Mouse (Mus musculus) urinary bladder, postnatal 4 days (tissue): ENCODE results near the gene Aasdh.

Experiments
- DNase-seq, 2 experiments: peaks; one replicate each; pipeline ENCODE4 v3.0.0; 2021 to 2022; ENCODE audit warnings: low spot score in 2 of 2

Aasdh gene

GRCm38 (mm10) chr5:76905405-76906154, at the start of gene Aasdh:
Gene Aasdh (minus strand): TSS chr5:76905514.
- peak; percentile 93 to 99 for DNase-seq

GRCm38 (mm10) chr5:76954271-76954900, 49.1 kb upstream of the Aasdh start:
- DNase-seq, result no peak

GRCm38 (mm10) chr5:76953794-76954193, 48.5 kb upstream of the Aasdh start:
- no peak for DNase-seq

- DNase-seq, result no peak
Observed at GRCm38 (mm10) chr5:76952112-76953040, 47.1 kb upstream of the Aasdh start.

GRCm38 (mm10) chr5:76951106-76952027, 46.1 kb upstream of the Aasdh start, which contains the start of the genes Paics and Ppat:
Gene Paics (plus strand): TSS chr5:76951307.
Gene Ppat (minus strand): TSS chr5:76951578.
- DNase-seq, result peak; percentile 97 to 99

- DNase-seq, result peak in 1 of 2 experiments; percentile 20
Observed at GRCm38 (mm10) chr5:76950343-76951105, 45.2 kb upstream of the Aasdh start.

GRCm38 (mm10) chr5:76947758-76948157, 42.4 kb upstream of the Aasdh start:
- no peak for DNase-seq

GRCm38 (mm10) chr5:76947142-76947541, 41.8 kb upstream of the Aasdh start:
- no peak for DNase-seq

GRCm38 (mm10) chr5:76945678-76946033, 40.3 kb upstream of the Aasdh start:
- DNase-seq, result no peak

GRCm38 (mm10) chr5:76944965-76945677, 39.8 kb upstream of the Aasdh start:
- DNase-seq, result no peak

- no peak for DNase-seq
Observed at GRCm38 (mm10) chr5:76942505-76942904, 37.2 kb upstream of the Aasdh start.

- DNase-seq, result no peak
Observed at GRCm38 (mm10) chr5:76941975-76942374, 36.7 kb upstream of the Aasdh start.

- DNase-seq, result no peak
Observed at GRCm38 (mm10) chr5:76939717-76940116, 34.4 kb upstream of the Aasdh start.

- no peak for DNase-seq
Observed at GRCm38 (mm10) chr5:76929180-76929877, 24.0 kb upstream of the Aasdh start.

- no peak for DNase-seq
Observed at GRCm38 (mm10) chr5:76928124-76928832, 23.0 kb upstream of the Aasdh start.

- DNase-seq, result no peak
Observed at GRCm38 (mm10) chr5:76924296-76924695, 19.0 kb upstream of the Aasdh start.

- DNase-seq, result peak in 1 of 2 experiments; percentile 71
Observed at GRCm38 (mm10) chr5:76923428-76923827, 18.1 kb upstream of the Aasdh start.

- no peak for DNase-seq
Observed at GRCm38 (mm10) chr5:76922833-76923232, 17.5 kb upstream of the Aasdh start.
